Mouse (Mus musculus) stomach, embryonic 16.5 days (tissue): Measurements from ENCODE around the gene Gatd1. TPM values are rescaled to one million over a fixed set of nuclear protein-coding genes. Genes with fewer than 3 reads are reported as not detected.
A peak's percentile ranks its signal among the peaks of the same experiment; 100 is the strongest.

ENCODE experiments used
- ATAC-seq: fragments of 200-750 bp; cut with Nextera tagmentation; 2 replicates; pipeline ENCODE4 v1.8.0; 2017; ENCODE audit warnings: moderate number of reproducible peaks, moderate TSS enrichment; ENCODE audit not compliant: insufficient read depth, low FRiP score
- H3K27ac ChIP-seq: fragments of 300-500 bp; sonication (generic); 2 replicates; pipeline ENCODE4 v1.5.1; 2014; ENCODE audit warnings: low read length
- H3K27me3 ChIP-seq: fragments of 300-500 bp; sonication (generic); 2 replicates; pipeline ENCODE4 v1.6.1; 2014; ENCODE audit warnings: low read length, control low read depth, mixed read lengths; ENCODE audit not compliant: control insufficient read depth, insufficient read depth
- H3K36me3 ChIP-seq: fragments of 300-500 bp; sonication (generic); 2 replicates; pipeline ENCODE4 v1.6.1; 2014; ENCODE audit warnings: low read length; ENCODE audit not compliant: control insufficient read depth, insufficient read depth
- H3K4me1 ChIP-seq: fragments of 300-500 bp; sonication (generic); 2 replicates; pipeline ENCODE4 v1.6.1; 2014; ENCODE audit warnings: low read length, control low read depth, mixed read lengths; ENCODE audit not compliant: control insufficient read depth, insufficient read depth
- H3K4me2 ChIP-seq: fragments of 300-500 bp; sonication (generic); 2 replicates; pipeline ENCODE4 v1.6.1; 2014; ENCODE audit warnings: low read depth, low read length, mixed read lengths
- H3K4me3 ChIP-seq: fragments of 300-500 bp; sonication (generic); replicated peaks from 2 replicates; pipeline ENCODE4 v1.5.1; 2014; ENCODE audit warnings: mild to moderate bottlenecking, low read length
- H3K9ac ChIP-seq: fragments of 300-500 bp; sonication (generic); 2 replicates; pipeline ENCODE4 v1.6.1; 2014; ENCODE audit warnings: low read length
- H3K9me3 ChIP-seq: fragments of 300-500 bp; sonication (generic); replicated peaks from 2 replicates; pipeline ENCODE4 v1.6.1; 2016; ENCODE audit warnings: low read length, control low read depth; ENCODE audit not compliant: control insufficient read depth
- WGBS: fragments of 180-500 bp; shearing (Covaris S2); extraction: QIAGEN DNeasy Blood & Tissue Kit; methylation state at CpG from one replicate; pipeline ENCODE4 v1.1.7; 2014; 5-methylcytosine and 5-hydroxymethylcytosine counted together
- polyA plus RNA-seq: library from polyadenylated mRNA; unstranded; fragments of >200 nt; fragmentation: Nextera tagmentation; extraction: Ambion mirVana; gene quantifications from 2 replicates; pipeline ENCODE4 v1.2.1, GENCODE M21; 2015

Gene Gatd1
- 45.8 and 48.1 TPM in 2 replicates for polyA plus RNA-seq

DNA sequence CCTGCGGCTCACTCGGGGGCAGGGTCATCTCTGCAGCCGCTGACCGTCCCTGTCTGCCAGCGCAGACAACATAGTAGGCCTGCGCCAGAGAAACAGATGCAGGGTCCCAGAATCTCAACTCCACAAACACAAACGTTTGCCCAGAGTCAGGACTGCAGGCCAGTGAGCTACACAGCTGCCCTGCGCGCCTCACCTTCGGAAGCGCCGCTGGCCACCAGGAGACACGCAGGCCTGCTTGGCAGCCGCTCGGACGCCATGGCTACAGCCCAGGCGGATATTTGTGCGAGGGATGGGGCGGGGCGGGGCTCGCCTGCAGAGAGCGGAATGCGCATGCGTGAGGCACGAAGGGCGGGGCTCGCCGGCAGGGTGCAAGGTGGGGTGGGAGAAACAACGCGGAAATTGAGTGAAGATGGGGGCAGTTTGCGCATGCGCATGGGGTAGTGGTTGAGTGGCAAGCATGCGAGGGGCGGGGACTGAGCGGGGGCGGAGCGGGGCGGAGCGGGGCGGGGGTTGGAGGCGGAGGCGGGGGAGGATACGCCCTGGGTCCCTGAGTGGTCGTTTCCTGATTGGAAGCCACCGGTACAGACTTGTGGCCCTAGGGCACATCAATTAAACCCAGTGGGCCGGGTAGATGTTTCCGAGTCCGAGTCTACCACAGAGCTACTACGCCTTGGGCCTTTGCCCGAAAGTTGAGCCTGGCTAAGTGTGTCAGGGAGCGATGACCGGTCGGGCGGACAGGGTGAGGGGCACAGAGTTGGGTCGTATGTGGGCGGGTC lies at the start of gene Gatd1:
Gene Gatd1, minus strand, starts transcription at position 328 of the 776 bp plus-strand sequence.
- Histone ChIP-seq H3K27me3 (no peaks in the 10 kb centered on the region), H3K27ac (peak within 1 kb of the TSS; percentile 90), H3K36me3 (0 out of 2 replicates have a peak, but pooled peaks cover 3% of the 10 kb centered on the region), H3K4me2 (peak within 1 kb of the TSS; percentile 97), H3K9ac (peak within 1 kb of the TSS; percentile 95), H3K9me3 (no peaks in the 10 kb centered on the region), H3K4me1 (peaks cover 9% of the 10 kb centered on the region; the same call in 1 of the 2 replicates), H3K4me3 (peak within 1 kb of the TSS; percentile 84)
- ATAC-seq = peak; percentile 94
- 0% methylated on average over 56 of the region's 56 CpGs for WGBS

DNA sequence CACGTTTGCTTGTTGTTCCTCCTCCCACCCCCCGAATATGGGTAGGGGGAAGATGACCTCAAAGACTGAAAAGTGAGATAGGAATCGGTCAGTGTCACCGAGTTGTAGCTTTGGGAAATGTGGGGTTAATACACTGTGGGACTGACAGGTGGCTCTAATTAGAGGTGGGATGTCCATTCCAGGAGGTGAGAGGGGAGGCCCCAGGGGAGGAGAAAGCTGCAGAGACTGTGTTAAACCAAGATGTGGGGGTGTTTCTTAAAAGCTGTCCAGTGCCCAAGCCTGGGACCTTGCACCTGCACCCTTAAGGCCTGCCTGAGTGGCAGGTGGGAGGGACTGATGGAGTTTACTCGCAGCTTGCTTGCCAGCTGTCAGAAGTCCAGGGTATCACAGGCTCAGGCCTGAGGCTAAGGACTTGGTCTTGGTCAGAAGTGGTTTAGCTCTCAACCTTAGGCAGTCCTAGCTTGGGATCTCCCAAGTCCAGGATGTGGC lies 48.4 kb upstream of the Gatd1 start:
- WGBS = 17% methylated on average over 5 of the region's 5 CpGs
- H3K9ac ChIP-seq = peak overlapping the region; percentile 75
- H3K27ac ChIP-seq = no peak overlapping the region
- H3K36me3 ChIP-seq = no peaks in the 10 kb centered on the region
- H3K9me3 ChIP-seq = no peaks in the 10 kb centered on the region
- peak overlapping the region; percentile 85 for H3K4me2 ChIP-seq
- peaks cover 49% of the 10 kb centered on the region for H3K4me1 ChIP-seq
- H3K4me3 ChIP-seq = peak overlapping the region; percentile 52
- peaks cover 24% of the 10 kb centered on the region for H3K27me3 ChIP-seq
- 0 out of 2 replicates have a peak, but pooled peaks have one; percentile 7 for ATAC-seq

DNA sequence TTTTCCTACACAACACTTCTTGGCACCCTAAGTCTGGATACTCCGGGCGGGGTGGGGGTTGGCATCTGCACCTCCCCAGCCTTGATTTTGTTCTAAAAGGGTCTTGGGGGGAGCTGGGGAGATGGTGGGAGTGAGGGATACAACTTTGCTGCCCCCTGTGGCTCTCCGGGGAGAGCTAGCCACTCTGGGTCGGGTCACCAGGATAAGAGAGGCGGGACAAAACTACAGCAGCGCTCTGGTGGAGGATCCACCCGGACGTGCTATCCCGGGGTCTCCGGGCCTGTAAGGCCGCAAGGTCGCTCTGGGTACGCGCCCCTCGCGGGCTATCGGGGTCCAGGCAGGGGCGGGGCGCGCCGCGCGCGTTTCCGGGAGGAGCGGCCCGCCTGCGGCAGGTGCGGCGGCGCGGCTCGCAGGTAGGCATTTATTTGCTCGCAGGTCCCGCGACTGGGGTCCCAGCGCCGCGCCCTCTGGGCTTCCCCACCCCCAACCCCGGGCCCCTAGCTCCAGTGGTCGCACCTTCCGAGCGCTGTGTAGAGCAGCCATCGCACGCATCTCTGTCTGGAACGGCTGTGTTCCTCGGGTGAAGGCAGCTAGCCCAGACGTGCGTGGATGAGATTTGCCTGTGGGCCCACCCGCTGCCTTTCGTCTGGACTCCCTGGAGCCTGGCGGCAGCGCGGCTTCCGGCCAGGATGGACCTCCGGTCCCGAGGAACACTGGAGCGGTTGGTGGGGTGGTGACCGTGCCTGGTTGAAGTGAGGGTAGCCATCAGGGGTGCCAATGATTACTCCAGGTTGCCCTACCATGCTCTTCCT lies 47.8 kb upstream of the Gatd1 start:
- Histone ChIP-seq H3K27ac (peak overlapping the region; percentile 36), H3K9ac (peak overlapping the region; percentile 75), H3K4me2 (peak overlapping the region; percentile 85), H3K9me3 (no peaks in the 10 kb centered on the region), H3K4me3 (peak overlapping the region; percentile 52), H3K27me3 (peaks cover 24% of the 10 kb centered on the region), H3K4me1 (peaks cover 45% of the 10 kb centered on the region), H3K36me3 (no peaks in the 10 kb centered on the region)
- WGBS = 3% methylated on average over 59 of the region's 59 CpGs
- no peak for ATAC-seq

DNA sequence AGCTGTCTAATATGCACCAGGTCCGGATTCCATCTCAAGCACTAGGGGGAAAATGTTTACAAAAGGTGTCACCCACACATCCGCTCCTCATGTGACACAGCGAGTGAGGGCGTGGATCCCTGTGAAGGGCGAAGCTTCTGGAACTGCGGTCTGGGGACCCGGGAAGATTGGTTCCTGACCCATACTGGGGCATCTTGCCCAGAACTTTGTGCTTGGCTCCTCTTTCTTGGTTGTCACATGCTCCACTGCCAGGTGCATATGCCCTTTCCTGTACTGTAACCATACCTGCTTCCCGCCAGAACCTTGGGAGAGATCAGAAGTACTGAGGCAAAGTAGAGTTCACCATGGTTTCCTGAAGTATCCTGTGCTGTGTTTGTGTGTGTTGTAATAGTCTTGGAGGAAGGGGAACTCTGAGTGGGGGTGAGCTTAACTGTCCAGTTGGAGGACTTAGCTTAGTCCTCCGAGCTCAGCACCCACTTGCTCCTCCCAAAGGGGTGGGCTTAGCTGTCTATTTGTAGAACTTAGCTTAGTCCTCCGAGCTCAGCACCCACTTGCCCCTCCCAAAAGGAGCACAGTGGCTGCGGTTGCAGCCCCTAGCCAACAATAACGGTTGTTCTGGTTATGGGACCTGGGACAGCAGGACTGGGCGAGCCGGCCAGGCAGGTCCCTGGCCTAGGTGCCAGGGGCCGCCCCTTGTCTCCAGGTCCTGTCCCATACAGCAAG lies 46.6 kb upstream of the Gatd1 start, which contains the start of gene Cracr2b:
Gene Cracr2b, plus strand, starts transcription at position 704 of the 723 bp plus-strand sequence.
- H3K9me3 ChIP-seq = no peaks in the 10 kb centered on the region
- 48% methylated on average over 15 of the region's 15 CpGs for WGBS
- H3K4me3 ChIP-seq = peak within 1 kb of the TSS; percentile 52
- peak within 1 kb of the TSS; percentile 75 for H3K9ac ChIP-seq
- peak within 1 kb of the TSS; percentile 36 for H3K27ac ChIP-seq
- H3K27me3 ChIP-seq = peaks cover 24% of the 10 kb centered on the region
- peak within 1 kb of the TSS; percentile 85 for H3K4me2 ChIP-seq
- no peaks in the 10 kb centered on the region for H3K36me3 ChIP-seq
- H3K4me1 ChIP-seq = peaks cover 37% of the 10 kb centered on the region
- ATAC-seq = no peak

DNA sequence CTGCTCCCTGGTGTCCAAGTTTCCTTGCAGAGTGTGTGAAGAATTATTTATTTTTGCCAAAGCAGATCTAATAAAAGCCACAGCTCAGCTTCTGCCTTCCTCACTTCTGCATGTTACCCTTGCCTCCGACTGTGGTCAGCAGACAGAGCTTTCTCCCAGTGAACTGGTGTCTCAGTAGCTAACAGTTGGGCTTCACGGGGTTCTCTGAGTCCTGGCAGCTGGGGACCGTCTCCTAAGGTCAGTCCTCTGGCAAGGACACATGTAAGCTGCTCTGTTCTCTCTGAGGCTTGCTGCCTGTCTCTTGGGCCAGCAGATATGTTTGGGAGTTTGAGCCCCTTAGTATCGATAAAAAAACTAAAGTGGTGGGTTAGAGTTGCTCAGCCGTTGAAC lies 46.1 kb upstream of the Gatd1 start:
- H3K36me3 ChIP-seq = no peaks in the 10 kb centered on the region
- no peak for ATAC-seq
- peaks cover 31% of the 10 kb centered on the region for H3K4me1 ChIP-seq
- H3K9me3 ChIP-seq = no peaks in the 10 kb centered on the region
- no peak overlapping the region for H3K4me2 ChIP-seq
- WGBS = 37% methylated on average over 5 of the region's 5 CpGs
- no peak overlapping the region for H3K4me3 ChIP-seq
- H3K27me3 ChIP-seq = peaks cover 23% of the 10 kb centered on the region
- H3K9ac ChIP-seq = no peak overlapping the region
- H3K27ac ChIP-seq = no peak overlapping the region; the same call in 1 of the 2 replicates

DNA sequence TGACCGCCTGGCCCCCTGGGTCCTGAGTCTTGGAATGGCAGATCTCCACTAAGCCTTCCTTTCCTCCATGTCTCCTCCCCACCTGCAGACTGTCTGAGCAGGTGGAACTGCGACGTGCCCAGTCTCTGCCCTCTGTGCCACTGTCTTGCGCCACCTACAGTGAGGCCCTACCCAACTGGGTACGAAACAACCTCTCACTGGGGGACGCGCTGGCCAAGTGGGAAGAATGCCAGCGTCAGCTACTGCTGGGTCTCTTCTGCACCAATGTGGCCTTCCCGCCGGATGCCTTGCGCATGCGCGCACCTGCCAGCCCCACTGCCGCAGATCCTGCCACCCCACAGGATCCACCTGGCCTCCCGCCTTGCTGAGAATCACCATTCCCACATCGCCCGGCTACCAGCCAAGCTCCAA lies 45.4 kb upstream of the Gatd1 start:
- peaks cover 21% of the 10 kb centered on the region for H3K27me3 ChIP-seq
- no peak overlapping the region for H3K9ac ChIP-seq
- no peak overlapping the region for H3K4me3 ChIP-seq
- H3K4me1 ChIP-seq = peaks cover 24% of the 10 kb centered on the region
- H3K27ac ChIP-seq = no peak overlapping the region
- no peak for ATAC-seq
- no peak overlapping the region for H3K4me2 ChIP-seq
- H3K36me3 ChIP-seq = no peaks in the 10 kb centered on the region
- H3K9me3 ChIP-seq = no peaks in the 10 kb centered on the region
- 90% methylated on average over 17 of the region's 17 CpGs for WGBS

DNA sequence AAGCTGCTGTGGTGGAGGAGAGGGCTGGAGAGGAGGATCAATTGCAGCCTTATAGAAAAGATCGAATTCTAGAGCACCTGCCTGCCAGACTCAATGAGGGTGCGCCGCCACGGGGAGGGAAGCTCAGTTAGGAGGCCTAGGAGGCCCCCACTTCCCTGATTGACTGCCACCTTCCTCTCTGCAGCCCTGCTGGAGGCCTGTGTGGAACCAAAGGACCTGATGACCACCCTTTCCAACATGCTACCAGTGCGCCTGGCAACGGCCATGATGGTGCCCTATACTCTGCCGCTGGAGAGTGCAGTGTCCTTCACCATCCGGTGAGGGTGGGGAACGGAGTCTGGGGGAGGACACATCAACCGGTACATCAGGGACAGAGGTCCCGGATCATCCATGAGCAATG lies 44.7 kb upstream of the Gatd1 start:
- ATAC-seq = no peak
- WGBS = 88% methylated on average over 11 of the region's 11 CpGs
- H3K27me3 ChIP-seq = peaks cover 18% of the 10 kb centered on the region

DNA sequence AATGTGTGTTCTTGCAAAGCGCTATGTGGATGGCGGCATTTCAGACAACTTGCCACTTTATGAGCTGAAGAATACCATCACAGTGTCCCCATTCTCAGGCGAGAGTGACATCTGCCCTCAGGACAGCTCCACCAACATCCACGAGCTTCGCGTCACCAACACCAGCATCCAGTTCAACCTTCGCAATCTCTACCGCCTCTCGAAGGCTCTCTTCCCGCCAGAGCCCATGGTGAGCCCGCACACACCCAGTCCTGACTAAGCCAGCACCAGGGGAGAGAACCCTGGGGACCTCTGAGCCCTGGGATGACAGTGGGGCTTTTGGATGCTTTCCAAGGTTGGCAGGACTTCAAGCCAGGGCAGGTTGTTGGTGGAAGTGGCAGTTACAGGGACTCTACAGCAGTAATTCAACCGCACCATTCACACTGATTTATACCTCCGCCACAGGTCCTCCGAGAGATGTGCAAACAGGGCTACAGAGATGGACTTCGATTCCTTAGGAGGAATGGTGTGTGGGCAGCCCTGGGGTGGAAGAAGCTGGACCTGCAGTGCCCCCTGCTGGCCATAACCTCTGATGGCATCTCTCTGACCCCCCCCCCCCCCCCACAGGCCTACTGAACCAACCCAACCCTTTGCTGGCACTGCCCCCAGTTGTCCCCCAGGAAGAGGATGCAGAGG lies 44.2 kb upstream of the Gatd1 start:
- no peaks in the 10 kb centered on the region for H3K36me3 ChIP-seq
- 74% methylated on average over 15 of the region's 15 CpGs for WGBS
- no peak for ATAC-seq
- no peak overlapping the region for H3K4me2 ChIP-seq
- no peak overlapping the region for H3K27ac ChIP-seq
- H3K27me3 ChIP-seq = peaks cover 12% of the 10 kb centered on the region
- H3K9ac ChIP-seq = no peak overlapping the region
- H3K4me1 ChIP-seq = peaks cover 24% of the 10 kb centered on the region
- no peak overlapping the region for H3K4me3 ChIP-seq
- H3K9me3 ChIP-seq = no peaks in the 10 kb centered on the region

More for the DNA sequence above, 44.7 kb upstream of the Gatd1 start:
- H3K36me3 ChIP-seq = no peaks in the 10 kb centered on the region
- H3K4me2 ChIP-seq = no peak overlapping the region
- no peak overlapping the region for H3K9ac ChIP-seq
- peaks cover 24% of the 10 kb centered on the region for H3K4me1 ChIP-seq
- H3K4me3 ChIP-seq = no peak overlapping the region
- H3K9me3 ChIP-seq = no peaks in the 10 kb centered on the region
- no peak overlapping the region for H3K27ac ChIP-seq
